Mouse (Mus musculus) left cerebral cortex, adult 8-10 months (tissue): ENCODE data around the gene Brwd1. TPM values are rescaled to one million over a fixed set of nuclear protein-coding genes. Genes with fewer than 3 reads are reported as not detected.
"Not testable (repeated sequence)": the region's sequence is repeated elsewhere in the genome, so short reads cannot be mapped to it uniquely, and the experiment has no call there.

Experiments used
- DNase-seq, 2 experiments: peaks; one replicate each; pipeline ENCODE4 v3.0.0; 2022; ENCODE audit warnings: low spot score in 2 of 2
- total RNA-seq, 4 experiments: library from RNA; stranded (reverse); gene quantifications; 2 replicates each; pipeline ENCODE4 v1.2.4; 2022

Brwd1 gene
- 100 to 1,000 TPM; 140 to 158 (median 147) TPM for total RNA-seq

- DNase-seq: peak; percentile 53 to 89
Measured at GRCm38 (mm10) chr16:96082301-96083178, at the start of gene Brwd1. TSS of gene Brwd1 (minus strand) at chr16:96082526.

GRCm38 (mm10) chr16:96128466-96128865, 46.1 kb upstream of the Brwd1 start:
- DNase-seq: no peak

- DNase-seq: peak; percentile 86 to 97
Measured at GRCm38 (mm10) chr16:96127657-96128344, 45.5 kb upstream of the Brwd1 start, which contains the start of gene Hmgn1. TSS of gene Hmgn1 (minus strand) at chr16:96127729.

GRCm38 (mm10) chr16:96127288-96127656, 44.9 kb upstream of the Brwd1 start:
- DNase-seq: no peak

GRCm38 (mm10) chr16:96126684-96127171, 44.4 kb upstream of the Brwd1 start:
- DNase-seq: no peak

- DNase-seq: no peak
Measured at GRCm38 (mm10) chr16:96120022-96120623, 37.8 kb upstream of the Brwd1 start.

GRCm38 (mm10) chr16:96114729-96115128, 32.4 kb upstream of the Brwd1 start:
- DNase-seq: no peak

GRCm38 (mm10) chr16:96112769-96113168, 30.4 kb upstream of the Brwd1 start:
- DNase-seq: no peak

GRCm38 (mm10) chr16:96110655-96111345, 28.5 kb upstream of the Brwd1 start:
- no peak for DNase-seq

- DNase-seq: no peak
Measured at GRCm38 (mm10) chr16:96109673-96110072, 27.3 kb upstream of the Brwd1 start.

- no peak for DNase-seq
Measured at GRCm38 (mm10) chr16:96103036-96103435, 20.7 kb upstream of the Brwd1 start.

GRCm38 (mm10) chr16:96097811-96098210, 15.5 kb upstream of the Brwd1 start:
- DNase-seq: not testable (repeated sequence)

- no peak for DNase-seq
Measured at GRCm38 (mm10) chr16:96095966-96096365, 13.6 kb upstream of the Brwd1 start.

- DNase-seq: peak in 1 of 2 experiments; percentile 35
Measured at GRCm38 (mm10) chr16:96091515-96092504, 9.5 kb upstream of the Brwd1 start.

GRCm38 (mm10) chr16:96088120-96088519, 5.8 kb upstream of the Brwd1 start:
- no peak for DNase-seq

GRCm38 (mm10) chr16:96087436-96087835, 5.1 kb upstream of the Brwd1 start:
- no peak for DNase-seq

- DNase-seq: no peak
Measured at GRCm38 (mm10) chr16:96087001-96087400, 4.7 kb upstream of the Brwd1 start.

- DNase-seq: no peak
Measured at GRCm38 (mm10) chr16:96085597-96085996, 3.3 kb upstream of the Brwd1 start.

- DNase-seq: peak; percentile 38 to 51
Measured at GRCm38 (mm10) chr16:96083179-96083646, 887 bp upstream of the Brwd1 start.

GRCm38 (mm10) chr16:96081742-96082241, 534 bp downstream of the Brwd1 start:
- DNase-seq: peak; percentile 63 to 66
